Mouse (Mus musculus): Measurements from ENCODE around the gene Tmem209. TPM values are rescaled to one million over a fixed set of nuclear protein-coding genes. Genes with fewer than 3 reads are reported as not detected.

Tmem209 gene
- 32.9 and 33.2 TPM in 2 replicates for polyA plus RNA-seq (2014; fragmentation: Nextera tagmentation; extraction: Ambion mirVana)

GRCm38 (mm10) chr6:30509265-30510239 is at the start of gene Tmem209, which contains the start of gene Ssmem1:
Gene Tmem209, minus strand, starts transcription at chr6:30509783.
Gene Ssmem1, plus strand, starts transcription at chr6:30509849.
- H3K4me3 ChIP-seq (replicated peaks; ENCODE audit: low read length): peak within 1 kb of the TSS; percentile 62
- under 1% methylated on average over 37 of the region's 37 CpGs for WGBS
- H3K27ac ChIP-seq: peak within 1 kb of the TSS; percentile 95
- no peaks in the 10 kb centered on the region for H3K9me3 ChIP-seq (ENCODE audit: control insufficient read depth, low read length)
- DNase-seq (ENCODE audit: low spot score) (peak; percentile 99), ATAC-seq (ENCODE audit: low FRiP score) (peak; percentile 99)
- peaks cover 10% of the 10 kb centered on the region for H3K4me1 ChIP-seq (replicated peaks; ENCODE audit: control insufficient read depth, insufficient read depth, low read length)
- no peaks in the 10 kb centered on the region for H3K27me3 ChIP-seq (ENCODE audit: control insufficient read depth, insufficient read depth, low read length)
- H3K9ac ChIP-seq: peak within 1 kb of the TSS; percentile 73
- H3K4me2 ChIP-seq (replicated peaks): peak within 1 kb of the TSS; percentile 84
- H3K36me3 ChIP-seq (replicated peaks; ENCODE audit: control insufficient read depth, insufficient read depth): peaks cover 11% of the 10 kb centered on the region; the same call in 1 of the 2 replicates

GRCm38 (mm10) chr6:30556080-30556479 is 46.5 kb upstream of the Tmem209 start:
- WGBS: 11% methylated on average over 4 of the region's 9 CpGs
- peaks cover 7% of the 10 kb centered on the region; the same call in 1 of the 2 replicates for H3K4me1 ChIP-seq (replicated peaks; ENCODE audit: control insufficient read depth, insufficient read depth, low read length)
- H3K9ac ChIP-seq: no peak overlapping the region
- H3K4me2 ChIP-seq (replicated peaks): no peak overlapping the region
- no peak for ATAC-seq (ENCODE audit: low FRiP score)
- H3K36me3 ChIP-seq (replicated peaks; ENCODE audit: control insufficient read depth, insufficient read depth): no peaks in the 10 kb centered on the region
- H3K4me3 ChIP-seq (replicated peaks; ENCODE audit: low read length): no peak overlapping the region
- no peak for DNase-seq (ENCODE audit: low spot score)
- H3K27me3 ChIP-seq (ENCODE audit: control insufficient read depth, insufficient read depth, low read length): no peaks in the 10 kb centered on the region
- no peaks in the 10 kb centered on the region for H3K9me3 ChIP-seq (ENCODE audit: control insufficient read depth, low read length)
- no peak overlapping the region for H3K27ac ChIP-seq

- no peak for DNase-seq (ENCODE audit: low spot score)
- Histone ChIP-seq H3K9me3 (ENCODE audit: control insufficient read depth, low read length) (no peaks in the 10 kb centered on the region), H3K27me3 (ENCODE audit: control insufficient read depth, insufficient read depth, low read length) (no peaks in the 10 kb centered on the region), H3K4me3 (replicated peaks; ENCODE audit: low read length) (no peak overlapping the region), H3K9ac (no peak overlapping the region), H3K36me3 (replicated peaks; ENCODE audit: control insufficient read depth, insufficient read depth) (no peaks in the 10 kb centered on the region), H3K4me1 (replicated peaks; ENCODE audit: control insufficient read depth, insufficient read depth, low read length) (peaks cover 7% of the 10 kb centered on the region; the same call in 1 of the 2 replicates), H3K4me2 (replicated peaks) (no peak overlapping the region), H3K27ac (no peak overlapping the region)
- 94% methylated on average over 5 of the region's 5 CpGs for WGBS
- no peak for ATAC-seq (ENCODE audit: low FRiP score)
These were observed 45.1 kb upstream of the Tmem209 start for GRCm38 (mm10) chr6:30554621-30555170.

GRCm38 (mm10) chr6:30554092-30554491 is 44.5 kb upstream of the Tmem209 start:
- ATAC-seq (ENCODE audit: low FRiP score): no peak
- WGBS: 85% methylated on average over 5 of the region's 5 CpGs

GRCm38 (mm10) chr6:30553381-30554010 is 43.9 kb upstream of the Tmem209 start:
- DNase-seq (ENCODE audit: low spot score): no peak
- no peaks in the 10 kb centered on the region for H3K9me3 ChIP-seq (ENCODE audit: control insufficient read depth, low read length)
- no peak overlapping the region for H3K9ac ChIP-seq
- H3K36me3 ChIP-seq (replicated peaks; ENCODE audit: control insufficient read depth, insufficient read depth): no peaks in the 10 kb centered on the region
- H3K4me3 ChIP-seq (replicated peaks; ENCODE audit: low read length): no peak overlapping the region
- 72% methylated on average over 7 of the region's 7 CpGs for WGBS
- H3K4me1 ChIP-seq (replicated peaks; ENCODE audit: control insufficient read depth, insufficient read depth, low read length): peaks cover 16% of the 10 kb centered on the region; the same call in 1 of the 2 replicates
- H3K27ac ChIP-seq: no peak overlapping the region
- no peak for ATAC-seq (ENCODE audit: low FRiP score)
- H3K4me2 ChIP-seq (replicated peaks): no peak overlapping the region
- no peaks in the 10 kb centered on the region for H3K27me3 ChIP-seq (ENCODE audit: control insufficient read depth, insufficient read depth, low read length)

More at GRCm38 (mm10) chr6:30554092-30554491, 44.5 kb upstream of the Tmem209 start:
- Histone ChIP-seq H3K27ac (no peak overlapping the region), H3K4me1 (replicated peaks; ENCODE audit: control insufficient read depth, insufficient read depth, low read length) (peaks cover 12% of the 10 kb centered on the region; the same call in 1 of the 2 replicates), H3K4me2 (replicated peaks) (no peak overlapping the region), H3K36me3 (replicated peaks; ENCODE audit: control insufficient read depth, insufficient read depth) (no peaks in the 10 kb centered on the region), H3K9ac (no peak overlapping the region), H3K4me3 (replicated peaks; ENCODE audit: low read length) (no peak overlapping the region), H3K9me3 (ENCODE audit: control insufficient read depth, low read length) (no peaks in the 10 kb centered on the region), H3K27me3 (ENCODE audit: control insufficient read depth, insufficient read depth, low read length) (no peaks in the 10 kb centered on the region)
- DNase-seq (ENCODE audit: low spot score): no peak

- no peak for ATAC-seq (ENCODE audit: low FRiP score)
- H3K4me2 ChIP-seq (replicated peaks): peak overlapping the region; percentile 46
- H3K4me3 ChIP-seq (replicated peaks; ENCODE audit: low read length): no peak overlapping the region
- 61% methylated on average over 6 of the region's 6 CpGs for WGBS
- peaks cover 25% of the 10 kb centered on the region; the same call in 1 of the 2 replicates for H3K4me1 ChIP-seq (replicated peaks; ENCODE audit: control insufficient read depth, insufficient read depth, low read length)
- no peaks in the 10 kb centered on the region for H3K27me3 ChIP-seq (ENCODE audit: control insufficient read depth, insufficient read depth, low read length)
- no peak overlapping the region for H3K9ac ChIP-seq
- no peaks in the 10 kb centered on the region for H3K9me3 ChIP-seq (ENCODE audit: control insufficient read depth, low read length)
- no peaks in the 10 kb centered on the region for H3K36me3 ChIP-seq (replicated peaks; ENCODE audit: control insufficient read depth, insufficient read depth)
- peak overlapping the region; percentile 45; the same call in 1 of the 2 replicates for H3K27ac ChIP-seq
- DNase-seq (ENCODE audit: low spot score): no peak
These were observed 43.0 kb upstream of the Tmem209 start for GRCm38 (mm10) chr6:30552628-30553027.

GRCm38 (mm10) chr6:30551644-30552580 is 42.3 kb upstream of the Tmem209 start:
- peak overlapping the region; percentile 80 for H3K27ac ChIP-seq
- ATAC-seq (ENCODE audit: low FRiP score) (peak; percentile 57), DNase-seq (ENCODE audit: low spot score) (peak; percentile 81)
- no peaks in the 10 kb centered on the region for H3K36me3 ChIP-seq (replicated peaks; ENCODE audit: control insufficient read depth, insufficient read depth)
- peaks cover 28% of the 10 kb centered on the region for H3K4me1 ChIP-seq (replicated peaks; ENCODE audit: control insufficient read depth, insufficient read depth, low read length)
- peak overlapping the region; percentile 48 for H3K9ac ChIP-seq
- H3K4me2 ChIP-seq (replicated peaks): peak overlapping the region; percentile 46
- WGBS: 15% methylated on average over 23 of the region's 23 CpGs
- H3K27me3 ChIP-seq (ENCODE audit: control insufficient read depth, insufficient read depth, low read length): no peaks in the 10 kb centered on the region
- peak overlapping the region; percentile 13; the same call in 1 of the 2 replicates for H3K4me3 ChIP-seq (replicated peaks; ENCODE audit: low read length)
- H3K9me3 ChIP-seq (ENCODE audit: control insufficient read depth, low read length): no peaks in the 10 kb centered on the region

GRCm38 (mm10) chr6:30551193-30551515 is 41.6 kb upstream of the Tmem209 start:
- Histone ChIP-seq H3K27me3 (ENCODE audit: control insufficient read depth, insufficient read depth, low read length) (no peaks in the 10 kb centered on the region), H3K36me3 (replicated peaks; ENCODE audit: control insufficient read depth, insufficient read depth) (no peaks in the 10 kb centered on the region), H3K4me3 (replicated peaks; ENCODE audit: low read length) (no peak overlapping the region), H3K9me3 (ENCODE audit: control insufficient read depth, low read length) (no peaks in the 10 kb centered on the region), H3K9ac (no peak overlapping the region), H3K27ac (peak overlapping the region; percentile 80), H3K4me2 (replicated peaks) (peak overlapping the region; percentile 46; the same call in 1 of the 2 replicates), H3K4me1 (replicated peaks; ENCODE audit: control insufficient read depth, insufficient read depth, low read length) (peaks cover 35% of the 10 kb centered on the region)
- ATAC-seq (ENCODE audit: low FRiP score) (no peak), DNase-seq (ENCODE audit: low spot score) (no peak)
